Mouse (Mus musculus): ENCODE results near the gene Gstt3.
A peak's percentile ranks its signal among the peaks of the same experiment; 100 is the strongest.

Gene Gstt3

GRCm38 (mm10) chr10:75780769-75781578 is at the start of gene Gstt3, which contains the start of gene Gm20441:
Gene Gstt3 (minus strand): TSS chr10:75781414.
Gene Gm20441 (minus strand): TSS chr10:75780954.
- DNase-seq (ENCODE audit: low read depth, low spot score): no peak

GRCm38 (mm10) chr10:75830275-75830670 is 49.1 kb upstream of the Gstt3 start:
- no peak for DNase-seq (ENCODE audit: low read depth, low spot score)

GRCm38 (mm10) chr10:75829529-75830274 is 48.5 kb upstream of the Gstt3 start:
- DNase-seq (ENCODE audit: low read depth, low spot score): no peak

GRCm38 (mm10) chr10:75828500-75828931 is 47.3 kb upstream of the Gstt3 start:
- DNase-seq (ENCODE audit: low read depth, low spot score): peak; percentile 65

- no peak for DNase-seq (ENCODE audit: low read depth, low spot score)
Measured at GRCm38 (mm10) chr10:75827668-75828360, 46.6 kb upstream of the Gstt3 start.

- DNase-seq (ENCODE audit: low read depth, low spot score): no peak
Measured at GRCm38 (mm10) chr10:75824530-75824929, 43.3 kb upstream of the Gstt3 start.

- no peak for DNase-seq (ENCODE audit: low read depth, low spot score)
Measured at GRCm38 (mm10) chr10:75823782-75824181, 42.6 kb upstream of the Gstt3 start.

GRCm38 (mm10) chr10:75822443-75822842 is 41.2 kb upstream of the Gstt3 start, which contains the start of gene Gstt4:
Gene Gstt4 (minus strand): TSS chr10:75822543.
- no peak for DNase-seq (ENCODE audit: low read depth, low spot score)

- DNase-seq (ENCODE audit: low read depth, low spot score): no peak
Measured at GRCm38 (mm10) chr10:75819882-75820281, 38.7 kb upstream of the Gstt3 start.

- no peak for DNase-seq (ENCODE audit: low read depth, low spot score)
Measured at GRCm38 (mm10) chr10:75818641-75819040, 37.4 kb upstream of the Gstt3 start.

- DNase-seq (ENCODE audit: low read depth, low spot score): no peak
Measured at GRCm38 (mm10) chr10:75804217-75804616, 23.0 kb upstream of the Gstt3 start.

GRCm38 (mm10) chr10:75798176-75798696 is 17.0 kb upstream of the Gstt3 start, which contains the start of gene Gstt1:
Gene Gstt1 (minus strand): TSS chr10:75798584.
- no peak for DNase-seq (ENCODE audit: low read depth, low spot score)

- DNase-seq (ENCODE audit: low read depth, low spot score): no peak
Measured at GRCm38 (mm10) chr10:75797619-75798175, 16.5 kb upstream of the Gstt3 start.

- no peak for DNase-seq (ENCODE audit: low read depth, low spot score)
Measured at GRCm38 (mm10) chr10:75796731-75797516, 15.7 kb upstream of the Gstt3 start.

GRCm38 (mm10) chr10:75794880-75795279 is 13.7 kb upstream of the Gstt3 start:
- DNase-seq (ENCODE audit: low read depth, low spot score): no peak

GRCm38 (mm10) chr10:75790773-75791172 is 9.6 kb upstream of the Gstt3 start:
- DNase-seq (ENCODE audit: low read depth, low spot score): no peak

- DNase-seq (ENCODE audit: low read depth, low spot score): no peak
Measured at GRCm38 (mm10) chr10:75789841-75790240, 8.6 kb upstream of the Gstt3 start.

- DNase-seq (ENCODE audit: low read depth, low spot score): no peak
Measured at GRCm38 (mm10) chr10:75789081-75789735, 8.0 kb upstream of the Gstt3 start.

- DNase-seq (ENCODE audit: low read depth, low spot score): peak; percentile 70
Measured at GRCm38 (mm10) chr10:75788277-75788676, 7.1 kb upstream of the Gstt3 start.

GRCm38 (mm10) chr10:75785442-75785841 is 4.2 kb upstream of the Gstt3 start:
- no peak for DNase-seq (ENCODE audit: low read depth, low spot score)
